Mouse (Mus musculus) myocyte (in vitro differentiated cells): ENCODE measurements around the gene Snapc2.
A peak's percentile ranks its signal among the peaks of the same experiment; 100 is the strongest.

Experiments used
- CEBPB ChIP-seq: IDR thresholded peaks from 2 replicates; pipeline ENCODE4 v1.6.1; 2011; ENCODE audit warnings: mild to moderate bottlenecking, moderate library complexity; ENCODE audit not compliant: poor library complexity, insufficient read depth, severe bottlenecking
- E2F4 ChIP-seq: IDR thresholded peaks from one replicate; pipeline ENCODE4 v1.6.1; 2011; ENCODE audit warnings: mild to moderate bottlenecking, control low read depth, moderate library complexity; ENCODE audit not compliant: insufficient read depth
- MAX ChIP-seq: IDR thresholded peaks from one replicate; pipeline ENCODE4 v1.6.1; 2011; ENCODE audit warnings: low read depth, mild to moderate bottlenecking, control low read depth
- MYOD1 ChIP-seq, 3 experiments: IDR thresholded peaks; one replicate each; pipeline ENCODE4 v1.6.1; 2011; ENCODE audit warnings: control low read depth in 2 of 3, low read depth in 2 of 3, mild to moderate bottlenecking in 2 of 3, moderate library complexity in 1 of 3; ENCODE audit not compliant: insufficient read length in 2 of 3, control insufficient read depth in 1 of 3
- MYOG ChIP-seq, 3 experiments: IDR thresholded peaks; one replicate each; pipeline ENCODE4 v1.6.1; 2011; ENCODE audit warnings: control low read depth in 2 of 3, low read depth in 2 of 3, mild to moderate bottlenecking in 2 of 3; ENCODE audit not compliant: insufficient read length in 2 of 3, control insufficient read depth in 1 of 3, insufficient read depth in 1 of 3
- POLR2A ChIP-seq: IDR thresholded peaks from one replicate; pipeline ENCODE4 v1.6.1; 2011; ENCODE audit warnings: low read depth, mild to moderate bottlenecking, control low read depth, moderate library complexity; ENCODE audit not compliant: insufficient read length
- POLR2AphosphoS2 ChIP-seq: IDR thresholded peaks from one replicate; pipeline ENCODE4 v1.6.1; 2011; ENCODE audit warnings: low read depth, control low read depth; ENCODE audit not compliant: insufficient read length
- REST ChIP-seq: IDR thresholded peaks from one replicate; pipeline ENCODE4 v1.6.1; 2011; ENCODE audit warnings: mild to moderate bottlenecking, control low read depth, moderate library complexity; ENCODE audit not compliant: insufficient read depth, insufficient read length
- SRF ChIP-seq: IDR thresholded peaks from one replicate; pipeline ENCODE4 v1.6.1; 2011; ENCODE audit warnings: low read depth; ENCODE audit not compliant: control insufficient read depth, insufficient read length
- TCF12 ChIP-seq: IDR thresholded peaks from one replicate; pipeline ENCODE4 v1.6.1; 2011; ENCODE audit warnings: mild to moderate bottlenecking, control low read depth; ENCODE audit not compliant: poor library complexity, insufficient read depth, severe bottlenecking
- USF1 ChIP-seq: IDR thresholded peaks from one replicate; pipeline ENCODE4 v1.6.1; 2011; ENCODE audit warnings: low read depth, mild to moderate bottlenecking, control low read depth, moderate library complexity

DNA sequence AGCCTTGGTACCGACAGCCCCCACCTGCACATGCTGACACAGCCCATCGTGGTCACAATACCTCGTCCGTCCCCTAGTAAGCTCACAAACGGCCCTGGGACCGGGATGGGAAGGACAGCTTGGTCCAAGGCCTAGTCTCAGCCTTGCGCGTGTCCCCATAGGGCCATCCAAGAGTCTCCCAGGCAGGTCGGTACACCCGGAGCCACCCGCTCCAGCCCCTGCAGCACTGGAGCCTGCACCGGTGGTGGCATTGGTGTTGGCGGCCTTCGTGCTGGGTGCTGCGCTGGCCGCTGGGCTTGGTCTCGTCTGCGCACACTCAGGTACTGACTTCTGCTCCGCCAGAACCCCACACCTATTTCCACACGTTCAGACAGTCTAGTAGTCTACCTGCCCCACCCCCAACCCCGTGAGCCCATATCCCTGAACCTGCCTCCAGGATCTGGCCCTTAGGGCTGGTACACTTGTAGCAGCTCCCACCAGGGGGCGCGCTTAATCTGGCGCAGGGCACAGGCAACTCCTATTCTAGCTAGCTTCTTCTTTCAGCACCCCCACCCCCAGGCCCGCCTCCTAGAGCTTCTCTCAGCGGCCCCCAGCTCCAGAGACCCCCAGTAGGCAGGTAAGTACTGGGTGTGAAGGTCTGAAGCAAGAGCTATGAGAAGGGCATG lies 2.4 kb upstream of the Snapc2 start:
- TF ChIP-seq USF1 (no peak), TCF12 (no peak), POLR2A (no peak), MAX (no peak), MYOG (IDR thresholded peaks at IDR 0.05; ENCODE audit: control insufficient read depth in 1 of 3, insufficient read depth in 1 of 3, insufficient read length in 2 of 3, low read depth in 2 of 3) (no peak), E2F4 (no peak), POLR2AphosphoS2 (peak; percentile 63), MYOD1 (IDR thresholded peaks at IDR 0.05; ENCODE audit: control insufficient read depth in 1 of 3, insufficient read length in 2 of 3, low read depth in 2 of 3) (no peak), REST (no peak), CEBPB (no peak), SRF (no peak)
